Mouse (Mus musculus) C2C12 (cell line): ENCODE results near the gene Psmg3. TPM values are rescaled to one million over a fixed set of nuclear protein-coding genes. Genes with fewer than 3 reads are reported as not detected.

ENCODE experiments used
- H3K27me3 ChIP-seq: one replicate; pipeline ENCODE4 v1.6.1; 2011; ENCODE audit not compliant: control insufficient read depth, insufficient read depth, insufficient read length
- H3K36me3 ChIP-seq: one replicate; pipeline ENCODE4 v1.6.1; 2011; ENCODE audit not compliant: control insufficient read depth, insufficient read depth
- H3K4me3 ChIP-seq: one replicate; pipeline ENCODE4 v1.5.1; 2011; ENCODE audit warnings: mild to moderate bottlenecking, control low read depth; ENCODE audit not compliant: poor library complexity, insufficient read depth, severe bottlenecking
- H3K79me2 ChIP-seq: one replicate; pipeline ENCODE4 v1.6.1; 2011; ENCODE audit not compliant: control insufficient read depth, insufficient read depth
- H3K79me3 ChIP-seq: one replicate; pipeline ENCODE4 v1.6.1; 2011; ENCODE audit warnings: low read depth, control low read depth
- H3ac ChIP-seq: one replicate; pipeline ENCODE3; 2011; ENCODE audit warnings: low read depth; ENCODE audit not compliant: control insufficient read depth, insufficient read length
- CEBPB ChIP-seq: IDR thresholded peaks from one replicate; pipeline ENCODE4 v1.6.1; 2011; ENCODE audit warnings: low read depth, mild to moderate bottlenecking, control low read depth, moderate library complexity
- CTCF ChIP-seq: IDR thresholded peaks from one replicate; pipeline ENCODE4 v1.5.1; 2011; ENCODE audit not compliant: control insufficient read depth, insufficient read depth, insufficient read length
- FOSL1 ChIP-seq: IDR thresholded peaks from one replicate; pipeline ENCODE4 v1.8.0; 2011; ENCODE audit warnings: mild to moderate bottlenecking, low read length; ENCODE audit not compliant: poor library complexity, insufficient read depth, severe bottlenecking
- MAX ChIP-seq: IDR thresholded peaks from one replicate; pipeline ENCODE4 v1.6.1; 2011; ENCODE audit warnings: mild to moderate bottlenecking, control low read depth
- MYOD1 ChIP-seq: IDR thresholded peaks from one replicate; pipeline ENCODE4 v1.6.1; 2011; ENCODE audit warnings: low read depth; ENCODE audit not compliant: control insufficient read depth, insufficient read length
- MYOG ChIP-seq: IDR thresholded peaks from one replicate; pipeline ENCODE4 v1.6.1; 2011; ENCODE audit not compliant: control insufficient read depth, insufficient read length; ENCODE audit errors: extremely low read depth
- USF1 ChIP-seq: IDR thresholded peaks from one replicate; pipeline ENCODE4 v1.6.1; 2011; ENCODE audit warnings: low read depth, mild to moderate bottlenecking, control low read depth, moderate library complexity
- polyA plus RNA-seq: library from polyadenylated mRNA; unstranded; fragments of >200 nt; fragmentation: generic; extraction: Trizol; gene quantifications from one replicate; pipeline ENCODE4 v1.2.1, GENCODE M21; 2012; ENCODE audit warnings: missing spikeins

Psmg3 gene
- polyA plus RNA-seq, 1 experiment: 68.8 TPM

- Histone ChIP-seq H3K36me3 (peaks cover 23% of the 10 kb centered on the region), H3ac (peak overlapping the region; percentile 25), H3K79me3 (peaks cover 38% of the 10 kb centered on the region), H3K27me3 (no peaks in the 10 kb centered on the region), H3K4me3 (no peak overlapping the region), H3K79me2 (peaks cover 66% of the 10 kb centered on the region)
- TF ChIP-seq MAX: peak; percentile 92
- peak; percentile 38 for TF ChIP-seq FOSL1
- no peak for TF ChIP-seq CEBPB
Observed at GRCm38 (mm10) chr5:139796900-139797299, 29.8 kb downstream of the Psmg3 start.

- no peak overlapping the region for H3K4me3 ChIP-seq
- peaks cover 72% of the 10 kb centered on the region for H3K79me2 ChIP-seq
- H3K27me3 ChIP-seq: no peaks in the 10 kb centered on the region
Observed at GRCm38 (mm10) chr5:139796001-139796620, 30.6 kb downstream of the Psmg3 start.

GRCm38 (mm10) chr5:139794938-139795337 is 31.7 kb downstream of the Psmg3 start:
- Histone ChIP-seq H3K4me3 (peak overlapping the region; percentile 7), H3ac (no peak overlapping the region)
- TF ChIP-seq CEBPB (peak; percentile 7), MYOG (no peak), FOSL1 (no peak), MAX (peak; percentile 95), MYOD1 (peak; percentile 81), CTCF (no peak), USF1 (peak; percentile 8)

More at GRCm38 (mm10) chr5:139796001-139796620, 30.6 kb downstream of the Psmg3 start:
- H3K36me3 ChIP-seq: peaks cover 17% of the 10 kb centered on the region
- TF ChIP-seq CEBPB (no peak), CTCF (no peak), FOSL1 (no peak), MAX (no peak), USF1 (no peak), MYOD1 (no peak), MYOG (no peak)
- no peak overlapping the region for H3ac ChIP-seq
- H3K79me3 ChIP-seq: peaks cover 41% of the 10 kb centered on the region

GRCm38 (mm10) chr5:139794137-139794536 is 32.5 kb downstream of the Psmg3 start:
- no peaks in the 10 kb centered on the region for H3K27me3 ChIP-seq
- no peak overlapping the region for H3ac ChIP-seq
- H3K79me3 ChIP-seq: peaks cover 41% of the 10 kb centered on the region
- no peak for TF ChIP-seq USF1
- TF ChIP-seq MAX: no peak
- TF ChIP-seq FOSL1: no peak
- no peak for TF ChIP-seq CTCF
- TF ChIP-seq MYOD1: no peak
- no peak for TF ChIP-seq MYOG
- TF ChIP-seq CEBPB: no peak
- H3K79me2 ChIP-seq: peaks cover 72% of the 10 kb centered on the region
- no peak overlapping the region for H3K4me3 ChIP-seq
- H3K36me3 ChIP-seq: no peaks in the 10 kb centered on the region

More at GRCm38 (mm10) chr5:139794938-139795337, 31.7 kb downstream of the Psmg3 start:
- H3K27me3 ChIP-seq: no peaks in the 10 kb centered on the region
- peaks cover 72% of the 10 kb centered on the region for H3K79me2 ChIP-seq
- peaks cover 41% of the 10 kb centered on the region for H3K79me3 ChIP-seq
- H3K36me3 ChIP-seq: peaks cover 5% of the 10 kb centered on the region

GRCm38 (mm10) chr5:139793338-139794089 is 33.2 kb downstream of the Psmg3 start:
- Histone ChIP-seq H3ac (peak overlapping the region; percentile 27), H3K79me3 (peaks cover 37% of the 10 kb centered on the region), H3K27me3 (no peaks in the 10 kb centered on the region), H3K36me3 (no peaks in the 10 kb centered on the region), H3K79me2 (peaks cover 66% of the 10 kb centered on the region), H3K4me3 (no peak overlapping the region)
- no peak for TF ChIP-seq MAX
- TF ChIP-seq MYOG: no peak
- no peak for TF ChIP-seq FOSL1
- TF ChIP-seq CEBPB: no peak
- no peak for TF ChIP-seq CTCF
- TF ChIP-seq USF1: no peak
- no peak for TF ChIP-seq MYOD1
